Mouse (Mus musculus) heart, postnatal 0 days (tissue): ENCODE measurements around the gene Ccdc6.

ENCODE experiments used
- CTCF ChIP-seq: IDR thresholded peaks from 2 replicates; pipeline ENCODE4 v1.5.1; 2016; ENCODE audit warnings: antibody characterized with exemption, control low read depth, low read depth
- EP300 ChIP-seq: IDR thresholded peaks from 2 replicates; pipeline ENCODE4 v1.6.1; 2016; ENCODE audit warnings: antibody characterized with exemption, low read depth

GRCm38 (mm10) chr10:70088788-70089187 is 8.1 kb upstream of the Ccdc6 start:
- no peak for TF ChIP-seq CTCF
- no peak for TF ChIP-seq EP300
